Mouse (Mus musculus) adipose tissue, adult 10 weeks (tissue): Measurements from ENCODE around the gene Tor4a. TPM values are rescaled to one million over a fixed set of nuclear protein-coding genes. Genes with fewer than 3 reads are reported as not detected.

Source experiments
- polyA plus RNA-seq: library from polyadenylated mRNA; stranded (reverse); fragments of 350-450 nt; fragmentation: Illumina TruSeq; extraction: RNeasy Lipid Tissue Mini Kit (QIAGEN cat#74804); gene quantifications from one replicate; pipeline ENCODE4 v1.2.3, GENCODE M21; 2014; ENCODE audit warnings: low read depth, low replicate concordance

Tor4a gene
- polyA plus RNA-seq, result 24.7 TPM

DNA sequence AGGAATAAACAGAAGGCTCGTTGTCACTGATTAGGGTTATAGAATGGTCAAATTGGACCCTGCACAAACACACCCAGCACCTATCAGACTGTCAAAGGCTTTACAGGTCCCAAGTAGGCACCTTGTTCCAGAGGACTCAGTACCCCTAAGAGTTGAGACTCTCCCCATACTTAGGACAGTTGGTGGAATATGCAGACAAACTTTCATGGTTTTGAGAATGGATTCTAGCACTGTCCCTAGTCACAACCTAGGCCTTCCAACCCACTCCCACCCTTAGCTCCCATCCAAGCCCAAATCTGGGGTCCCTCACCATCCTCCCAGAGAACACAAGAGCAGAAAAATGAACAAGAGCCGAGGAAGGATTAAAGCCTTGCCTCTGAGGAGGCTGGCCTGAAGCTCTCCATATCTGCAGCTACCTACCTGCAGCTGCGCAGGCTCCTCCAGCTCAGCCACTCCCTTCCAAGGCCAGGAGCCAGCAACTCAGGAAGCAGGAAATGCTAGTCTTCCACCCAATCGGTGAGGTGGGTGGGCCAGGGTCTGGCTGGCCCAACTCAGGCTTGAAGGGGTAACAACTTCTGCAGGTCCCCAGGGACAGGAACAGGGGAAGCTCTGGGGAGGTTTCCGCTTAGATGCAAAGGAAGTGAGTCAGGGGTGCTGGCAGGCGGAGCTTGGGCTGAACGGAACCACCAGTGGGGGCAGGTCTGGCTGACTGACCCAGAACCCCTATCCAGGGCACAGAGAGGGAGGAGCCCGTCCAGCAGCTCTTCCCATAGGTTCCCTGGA lies at the start of gene Tor4a:
TSS of gene Tor4a (minus strand) at position 715 of the 783 bp plus-strand sequence.

GRCm38 (mm10) chr2:25242101-25242506 lies 45.4 kb upstream of the Tor4a start, which contains the start of the genes Rnf208 and Cysrt1:
Gene Rnf208, plus strand, starts transcription at chr2:25242255.
Gene Cysrt1, minus strand, starts transcription at chr2:25242452.

DNA sequence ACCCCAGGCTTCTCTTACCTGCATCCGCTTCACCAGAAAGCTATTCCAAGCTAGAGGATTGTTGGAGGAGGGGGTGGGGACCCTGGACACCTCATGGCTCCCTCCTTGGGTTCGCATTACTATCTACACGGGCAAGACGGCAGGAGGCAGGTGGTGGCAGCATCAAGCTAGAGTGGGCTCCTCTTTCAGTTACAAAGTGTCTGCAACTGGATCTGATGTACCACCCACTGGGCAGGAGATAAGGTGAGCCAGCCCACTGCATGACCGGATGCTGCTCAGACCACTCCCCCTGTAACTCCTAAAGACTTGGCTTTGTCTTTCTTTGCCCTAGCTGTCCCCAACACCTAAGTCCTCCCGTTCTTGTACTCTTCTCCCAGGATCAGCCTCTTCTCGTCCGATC lies 39.9 kb upstream of the Tor4a start, which contains the start of gene Rnf224:
TSS of gene Rnf224 (minus strand) at position 174 of the 400 bp plus-strand sequence.

GRCm38 (mm10) chr2:25234050-25234449 lies 37.4 kb upstream of the Tor4a start, which contains the start of gene Slc34a3:
Gene Slc34a3, minus strand, starts transcription at chr2:25234364.

DNA sequence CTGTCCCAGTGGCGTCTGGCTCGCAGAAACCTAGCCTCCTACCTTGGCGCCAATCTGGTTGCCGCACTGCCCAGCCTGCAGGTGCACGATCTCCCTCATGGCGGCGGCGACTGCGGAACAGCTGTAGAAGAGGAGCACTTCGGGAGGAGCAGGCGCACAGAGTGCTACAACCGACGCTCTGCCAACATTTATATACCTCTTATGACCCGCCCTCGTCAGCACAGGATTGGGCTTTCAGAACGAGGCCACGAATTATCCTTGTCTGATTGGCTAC lies 27.7 kb upstream of the Tor4a start, which contains the start of gene Tubb4b:
TSS of gene Tubb4b (minus strand) at position 211 of the 274 bp plus-strand sequence.

DNA sequence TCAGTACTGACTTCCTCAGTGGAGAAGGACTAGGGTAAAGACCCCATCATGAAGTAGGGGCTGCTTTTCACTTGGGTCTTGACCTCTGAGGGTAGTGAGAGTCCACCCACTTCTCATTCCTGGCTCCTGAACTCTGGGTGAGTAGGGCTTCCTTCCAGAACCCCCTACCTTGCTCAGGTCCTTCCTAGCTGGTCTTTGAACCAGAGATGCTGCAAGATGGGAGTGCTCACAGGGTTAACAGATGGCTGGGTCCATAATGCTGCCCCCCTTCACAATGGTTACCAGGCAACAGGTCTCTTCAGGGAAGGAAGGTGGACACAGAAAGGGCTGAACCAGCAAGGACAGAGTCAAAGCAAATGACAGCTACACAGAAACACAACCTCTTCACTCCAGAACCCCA lies 21.8 kb upstream of the Tor4a start, which contains the start of gene Fam166a:
TSS of gene Fam166a (plus strand) at position 301 of the 400 bp plus-strand sequence.

DNA sequence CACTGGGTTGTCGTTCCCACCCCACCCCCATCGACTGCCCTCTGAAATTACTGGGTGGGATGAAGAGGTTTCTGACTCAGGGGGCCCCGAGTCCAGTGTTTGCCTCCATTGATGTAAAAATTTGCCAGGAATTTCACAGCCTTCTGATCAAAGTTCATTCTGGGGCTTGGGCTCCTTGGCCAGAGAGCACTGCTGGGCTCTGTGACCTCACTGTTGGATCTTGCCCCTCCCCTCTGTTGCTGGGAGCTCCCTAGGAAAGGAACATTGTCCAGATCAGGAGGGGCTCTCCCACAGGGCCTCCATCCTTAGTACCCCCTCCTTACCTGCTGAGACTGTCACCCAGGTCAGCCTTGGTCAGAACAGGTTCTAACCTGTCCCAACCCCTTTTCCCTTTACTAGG lies 17.8 kb upstream of the Tor4a start, which contains the start of gene Stpg3:
TSS of gene Stpg3 (minus strand) at position 194 of the 400 bp plus-strand sequence.

DNA sequence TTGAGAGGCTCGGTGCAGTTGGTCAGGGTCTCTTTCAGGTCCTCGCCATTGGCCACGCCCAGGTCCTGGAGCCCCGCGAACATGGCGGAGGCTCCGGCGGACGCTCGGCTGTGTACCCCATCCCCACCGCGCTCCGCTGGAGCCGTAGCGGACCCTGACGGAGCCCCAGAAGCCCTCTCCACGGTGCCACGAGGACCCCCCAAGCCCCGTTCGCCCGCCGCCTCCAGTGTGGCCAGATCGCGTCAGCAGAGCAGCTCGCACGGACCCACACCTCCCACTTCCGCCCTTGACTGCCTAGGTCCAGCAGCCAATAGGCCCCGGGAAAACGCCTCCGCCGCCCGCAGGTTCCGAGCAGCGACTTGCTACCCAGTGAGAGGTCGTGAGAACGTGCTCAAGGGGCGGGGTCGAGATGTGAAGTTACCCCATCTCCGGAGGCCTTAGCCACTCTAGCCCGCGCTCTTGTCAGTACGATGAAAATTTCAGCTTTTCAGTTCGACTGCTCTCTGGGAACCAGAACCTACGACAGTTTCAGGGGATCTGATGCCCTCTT lies 14.5 kb upstream of the Tor4a start, which contains the start of gene Nelfb:
TSS of gene Nelfb (minus strand) at position 369 of the 550 bp plus-strand sequence.

GRCm38 (mm10) chr2:25180478-25180903 lies 16.2 kb downstream of the Tor4a start, which contains the start of gene Nrarp:
Gene Nrarp, plus strand, starts transcription at chr2:25180758.

Other genes with a start within 250 kb of the Tor4a start
- gene Zmynd19, start 247.1 kb downstream of the Tor4a start, polyA plus RNA-seq, result 16.2 TPM
- 14.1 TPM for gene Dph7, start 234.5 kb downstream of the Tor4a start, polyA plus RNA-seq
- 91.4 TPM for gene Mrpl41, start 221.8 kb downstream of the Tor4a start, polyA plus RNA-seq
- 24.9 TPM for gene Pnpla7, start 220.9 kb downstream of the Tor4a start, polyA plus RNA-seq
- gene Nsmf, start 142.5 kb downstream of the Tor4a start, polyA plus RNA-seq, result 187 TPM
- 3.4 TPM for gene Entpd8, start 116.6 kb downstream of the Tor4a start, polyA plus RNA-seq
- gene Noxa1, start 101.7 kb downstream of the Tor4a start, polyA plus RNA-seq, result 0.26 TPM
- gene Nrarp, start 16.1 kb downstream of the Tor4a start, polyA plus RNA-seq, result 6.2 TPM
- 43.3 TPM for gene Nelfb, start 14.6 kb upstream of the Tor4a start, polyA plus RNA-seq
- gene Stpg3, start 17.8 kb upstream of the Tor4a start, polyA plus RNA-seq, result 1.8 TPM
- 6.7 TPM for gene Fam166a, start 21.9 kb upstream of the Tor4a start, polyA plus RNA-seq
- 224 TPM for gene Tubb4b, start 27.8 kb upstream of the Tor4a start, polyA plus RNA-seq
- not detected for gene Slc34a3, start 37.5 kb upstream of the Tor4a start, polyA plus RNA-seq
- not detected for gene Rnf224, start 39.9 kb upstream of the Tor4a start, polyA plus RNA-seq
- gene Rnf208, start 45.4 kb upstream of the Tor4a start, polyA plus RNA-seq, result 6.8 TPM
- gene Cysrt1, start 45.6 kb upstream of the Tor4a start, polyA plus RNA-seq, result 0.38 TPM
- gene AL732309.1, start 50.0 kb upstream of the Tor4a start, polyA plus RNA-seq, result 13.6 TPM
- 27.6 TPM for gene Tmem203, start 58.6 kb upstream of the Tor4a start, polyA plus RNA-seq
- gene Tprn, start 65.7 kb upstream of the Tor4a start, polyA plus RNA-seq, result 11.7 TPM
- gene Ssna1, start 75.6 kb upstream of the Tor4a start, polyA plus RNA-seq, result 57.4 TPM
- gene Anapc2, start 75.6 kb upstream of the Tor4a start, polyA plus RNA-seq, result 70.9 TPM
- 2.1 TPM for gene Tmem210, start 91.3 kb upstream of the Tor4a start, polyA plus RNA-seq
- 2.9 TPM for gene Lrrc26, start 93.0 kb upstream of the Tor4a start, polyA plus RNA-seq
- not detected for gene Grin1, start 122.3 kb upstream of the Tor4a start, polyA plus RNA-seq
- 44.1 TPM for gene Man1b1, start 135.5 kb upstream of the Tor4a start, polyA plus RNA-seq
- gene Dpp7, start 159.5 kb upstream of the Tor4a start, polyA plus RNA-seq, result 15.5 TPM
- 26.4 TPM for gene Uap1l1, start 168.8 kb upstream of the Tor4a start, polyA plus RNA-seq
- 1.5 TPM for gene Sapcd2, start 175.4 kb upstream of the Tor4a start, polyA plus RNA-seq
- 47.9 TPM for gene Entpd2, start 199.0 kb upstream of the Tor4a start, polyA plus RNA-seq
- 94.7 TPM for gene Npdc1, start 202.5 kb upstream of the Tor4a start, polyA plus RNA-seq
- 0.61 TPM for gene Fut7, start 226.4 kb upstream of the Tor4a start, polyA plus RNA-seq
- 204 TPM for gene Abca2, start 231.8 kb upstream of the Tor4a start, polyA plus RNA-seq